Mouse (Mus musculus) activated CD4-positive, CD25-positive, alpha-beta regulatory T cell, adult 4 months (primary cell): ENCODE data around the gene Dennd2d. TPM values are rescaled to one million over a fixed set of nuclear protein-coding genes. Genes with fewer than 3 reads are reported as not detected.

ENCODE experiments used
- ATAC-seq: one replicate; pipeline ENCODE4 v1.8.0; 2017
- polyA plus RNA-seq, 2 experiments: library from polyadenylated mRNA; unstranded; fragments of 100-300 nt; shearing (Covaris generic); gene quantifications; one replicate each; pipeline ENCODE4 v1.2.1; 2017

The Dennd2d gene
- polyA plus RNA-seq, result 100 to 1,000 TPM; 153 to 177 TPM

GRCm38 (mm10) chr3:106482281-106483081 lies at the start of gene Dennd2d:
TSS of gene Dennd2d (plus strand) at chr3:106482405.
- ATAC-seq, result peak; percentile 15

GRCm38 (mm10) chr3:106448571-106448970 lies 33.6 kb upstream of the Dennd2d start:
- peak; percentile 38 for ATAC-seq

- ATAC-seq, result peak; percentile 37
Measured at GRCm38 (mm10) chr3:106448995-106449394, 33.2 kb upstream of the Dennd2d start.

GRCm38 (mm10) chr3:106449567-106449966 lies 32.6 kb upstream of the Dennd2d start:
- ATAC-seq, result peak; percentile 90

- no peak for ATAC-seq
Measured at GRCm38 (mm10) chr3:106452616-106453015, 29.6 kb upstream of the Dennd2d start.

- no peak for ATAC-seq
Measured at GRCm38 (mm10) chr3:106457298-106457869, 24.8 kb upstream of the Dennd2d start.

GRCm38 (mm10) chr3:106462059-106462470 lies 20.1 kb upstream of the Dennd2d start:
- ATAC-seq, result peak; percentile 73

- peak; percentile 70 for ATAC-seq
Measured at GRCm38 (mm10) chr3:106462493-106462892, 19.7 kb upstream of the Dennd2d start.

- ATAC-seq, result no peak
Measured at GRCm38 (mm10) chr3:106464750-106465149, 17.5 kb upstream of the Dennd2d start.

GRCm38 (mm10) chr3:106474210-106474609 lies 8.0 kb upstream of the Dennd2d start:
- ATAC-seq, result no peak

- ATAC-seq, result no peak
Measured at GRCm38 (mm10) chr3:106476863-106477262, 5.3 kb upstream of the Dennd2d start.

GRCm38 (mm10) chr3:106483297-106483696 lies 1.1 kb downstream of the Dennd2d start:
- peak; percentile 11 for ATAC-seq

GRCm38 (mm10) chr3:106483796-106484405 lies 1.7 kb downstream of the Dennd2d start:
- ATAC-seq, result peak; percentile 59

- no peak for ATAC-seq
Measured at GRCm38 (mm10) chr3:106484861-106485260, 2.7 kb downstream of the Dennd2d start.

GRCm38 (mm10) chr3:106485810-106486209 lies 3.6 kb downstream of the Dennd2d start:
- ATAC-seq, result peak; percentile 80

- ATAC-seq, result no peak
Measured at GRCm38 (mm10) chr3:106487551-106487950, 5.3 kb downstream of the Dennd2d start.

- ATAC-seq, result no peak
Measured at GRCm38 (mm10) chr3:106490239-106490638, 8.0 kb downstream of the Dennd2d start.

- ATAC-seq, result peak; percentile 58
Measured at GRCm38 (mm10) chr3:106492723-106493122, 10.5 kb downstream of the Dennd2d start.

GRCm38 (mm10) chr3:106493202-106493601 lies 11.0 kb downstream of the Dennd2d start:
- ATAC-seq, result peak; percentile 58

GRCm38 (mm10) chr3:106493882-106494281 lies 11.7 kb downstream of the Dennd2d start:
- no peak for ATAC-seq

GRCm38 (mm10) chr3:106494417-106494950 lies 12.3 kb downstream of the Dennd2d start:
- no peak for ATAC-seq

- ATAC-seq, result no peak
Measured at GRCm38 (mm10) chr3:106495346-106496044, 13.3 kb downstream of the Dennd2d start.
